Mouse (Mus musculus) left cerebral cortex, adult 18-20 months (tissue): Measurements from ENCODE around the gene Rspry1. TPM values are rescaled to one million over a fixed set of nuclear protein-coding genes. Genes with fewer than 3 reads are reported as not detected.

Experiments
- total RNA-seq, 2 experiments: library from RNA; stranded (reverse); gene quantifications; 2 replicates each; pipeline ENCODE4 v1.2.3; 2021

The Rspry1 gene
- total RNA-seq, 2 experiments from 2014 or later, result 27.4 to 29.2 TPM

Other genes starting within 250 kb of the Rspry1 start
- 10 to 100 TPM; 72.2 to 82.2 TPM for gene Herpud1, start 215.5 kb upstream of the Rspry1 start, total RNA-seq
- 1 to 10 TPM; 1.4 to 1.5 TPM for gene Nlrc5, start 167.6 kb upstream of the Rspry1 start, total RNA-seq
- 10 to 100 TPM; 22.3 to 22.7 TPM for gene Cpne2, start 68.9 kb upstream of the Rspry1 start, total RNA-seq
- 10 to 100 TPM; 37.5 to 42.1 TPM for gene Fam192a, start 60 bp downstream of the Rspry1 start, total RNA-seq
- gene Arl2bp, start 64.7 kb downstream of the Rspry1 start, total RNA-seq, result 100 to 1,000 TPM; 135 to 140 TPM
- gene Pllp, start 94.3 kb downstream of the Rspry1 start, total RNA-seq, result 10 to 100 TPM; 26.7 to 31.3 TPM
- gene Ccl22, start 143.7 kb downstream of the Rspry1 start, total RNA-seq, result not detected
- 100 to 1,000 TPM; 569 to 570 TPM for gene Cx3cl1, start 170.1 kb downstream of the Rspry1 start, total RNA-seq
- 1 to 10 TPM; 8.3 to 9.2 TPM for gene Ccl17, start 208.5 kb downstream of the Rspry1 start, total RNA-seq
- 10 to 100 TPM; 76.6 to 90.5 TPM for gene Coq9, start 236.4 kb downstream of the Rspry1 start, total RNA-seq
- gene Ciapin1, start 236.4 kb downstream of the Rspry1 start, total RNA-seq, result 10 to 100 TPM; 72.3 to 75.6 TPM